In the genomic region with DNA sequence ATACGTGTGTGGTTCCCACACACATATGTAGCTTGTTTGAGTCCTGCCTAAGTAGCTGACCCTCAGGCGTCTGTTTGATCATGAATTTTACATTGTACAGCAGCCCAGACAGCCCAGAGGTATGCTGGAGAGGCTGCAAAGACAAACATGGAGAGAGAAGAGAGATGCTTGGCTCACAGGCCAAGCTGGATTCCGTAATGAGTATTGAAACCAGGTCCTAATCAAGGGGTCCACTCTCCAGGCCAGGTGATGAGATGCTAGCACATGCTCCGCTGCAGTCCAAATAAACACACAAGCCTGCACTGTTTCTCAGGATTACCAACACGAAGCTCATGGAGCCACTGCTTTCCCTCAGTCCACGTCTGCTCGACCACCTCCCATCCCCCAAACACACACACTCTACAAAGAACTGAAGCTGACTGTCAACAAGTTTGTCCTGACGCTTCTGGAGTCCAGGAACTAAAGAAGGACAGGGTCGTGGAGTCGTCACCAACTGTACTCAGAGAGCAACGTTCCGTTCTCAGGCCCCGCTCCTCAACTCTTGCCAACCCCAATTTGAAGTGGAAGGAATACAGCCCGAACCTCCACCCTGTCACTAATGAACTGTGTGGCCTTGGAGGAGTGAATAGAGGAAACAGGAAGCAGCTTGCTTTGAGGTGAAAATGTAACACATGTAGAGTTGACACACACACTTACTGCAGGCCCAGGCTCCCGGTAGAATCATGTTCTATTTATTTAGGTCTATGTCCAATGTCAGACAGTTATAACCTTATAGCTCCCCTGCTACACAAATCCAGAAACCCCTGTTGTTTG, we compare ENCODE assay signal across 17 mouse cellular contexts.
DNase-seq lines count a peak whose midpoint lies in the region; ATAC-seq lines count a peak whose summit lies in the region.
"Had no signal": no experiment of that assay in that cellular context is flagged by ENCODE, and none has a peak within 500 bp of the region (broad histone marks: within the 10 kb centered on the region; RNA-seq: fewer than 3 reads in every experiment).

No protein-coding gene starts in this region.

- H3K9ac ChIP-seq in embryonic facial prominence, embryonic 12.5 days: no peak overlapping the region
- H3K9ac ChIP-seq: embryonic facial prominence, embryonic 13.5 days; hindbrain, embryonic 12.5 days; liver, embryonic 13.5 days; midbrain, embryonic 12.5 days had no signal

- peak overlapping the region; percentile 37; the same call in 1 of the 2 replicates for H3K27ac ChIP-seq in embryonic facial prominence, embryonic 12.5 days
- H3K27ac ChIP-seq: embryonic facial prominence, embryonic 13.5 days; hindbrain, embryonic 12.5 days; liver, embryonic 13.5 days; midbrain, embryonic 12.5 days had no signal

- 0 out of 2 replicates have a peak, but pooled peaks have one; percentile 13 for ATAC-seq in embryonic facial prominence, embryonic 12.5 days (ENCODE audit: insufficient number of reproducible peaks, insufficient read depth, low FRiP score, low TSS enrichment)
- peak; percentile 60 to 67 for ATAC-seq in hematopoietic stem cell, adult 5-6 weeks (replicated peaks in 1 of 2; ENCODE audit: insufficient read depth in 1 of 2, low FRiP score in 2 of 2, low TSS enrichment in 1 of 2, low read depth in 1 of 2, poor library complexity in 2 of 2, severe bottlenecking in 2 of 2)

- peaks cover 32% of the 10 kb centered on the region for H3K4me1 ChIP-seq in embryonic facial prominence, embryonic 12.5 days
- H3K4me1 ChIP-seq: hindbrain, embryonic 12.5 days; liver, embryonic 13.5 days; midbrain, embryonic 12.5 days had no signal

- peak; percentile 12 to 15 for DNase-seq in kidney, postnatal 36 days
- no peak for DNase-seq in kidney, adult 18-20 months
- peak; percentile 4 for DNase-seq in lung, postnatal 14 days
- DNase-seq in spleen, postnatal 36 days (ENCODE audit: low spot score in 2 of 2): no peak
- DNase-seq in left cerebral cortex, postnatal 14 days (ENCODE audit: low spot score in 2 of 2): no peak
- DNase-seq: adrenal gland, adult 2 months; cerebellum, adult 8-10 months; kidney, adult 2 months; liver, embryonic 13.5 days; retina, postnatal 1 day; thymus, adult 18-20 months; thymus, postnatal 4 days had no signal

- no peak overlapping the region for H3K4me2 ChIP-seq in embryonic facial prominence, embryonic 12.5 days (replicated peaks)
- H3K4me2 ChIP-seq: embryonic facial prominence, embryonic 13.5 days; hindbrain, embryonic 12.5 days; liver, embryonic 13.5 days; midbrain, embryonic 12.5 days had no signal

- WGBS in embryonic facial prominence, embryonic 12.5 days: 50% methylated on average over 15 of the region's 15 CpGs

- no peaks in the 10 kb centered on the region for H3K36me3 ChIP-seq in embryonic facial prominence, embryonic 12.5 days
- H3K36me3 ChIP-seq: embryonic facial prominence, embryonic 13.5 days; hindbrain, embryonic 12.5 days; liver, embryonic 13.5 days; midbrain, embryonic 12.5 days had no signal

- H3K9me3 ChIP-seq in embryonic facial prominence, embryonic 12.5 days: no peaks in the 10 kb centered on the region
- H3K9me3 ChIP-seq: embryonic facial prominence, embryonic 13.5 days; hindbrain, embryonic 12.5 days; liver, embryonic 13.5 days; midbrain, embryonic 12.5 days had no signal

- no peaks in the 10 kb centered on the region for H3K27me3 ChIP-seq in embryonic facial prominence, embryonic 12.5 days
- H3K27me3 ChIP-seq: embryonic facial prominence, embryonic 13.5 days; hindbrain, embryonic 12.5 days; liver, embryonic 13.5 days; midbrain, embryonic 12.5 days had no signal

- intact Hi-C loops in left cerebral cortex, postnatal 14 days (cut with DNase I): no loop called here

- H3K4me3 ChIP-seq in embryonic facial prominence, embryonic 12.5 days: no peak overlapping the region
- H3K4me3 ChIP-seq: embryonic facial prominence, embryonic 13.5 days; hindbrain, embryonic 12.5 days; liver, embryonic 13.5 days; midbrain, embryonic 12.5 days had no signal

Comparison
In these comparisons a context has a peak if more than half of its experiments do, and no peak if none do; other contexts are left out.
1. DNase-seq: peak in kidney, postnatal 36 days (2 of 2) and lung, postnatal 14 days (single experiment); none in kidney, adult 18-20 months (single experiment), spleen, postnatal 36 days (0 of 2) and left cerebral cortex, postnatal 14 days (0 of 2).